Mouse (Mus musculus): ENCODE results near the gene Degs1. TPM values are rescaled to one million over a fixed set of nuclear protein-coding genes. Genes with fewer than 3 reads are reported as not detected.

The Degs1 gene
- polyA plus RNA-seq, 1 experiment from 2014 or later = 72.2 TPM

DNA sequence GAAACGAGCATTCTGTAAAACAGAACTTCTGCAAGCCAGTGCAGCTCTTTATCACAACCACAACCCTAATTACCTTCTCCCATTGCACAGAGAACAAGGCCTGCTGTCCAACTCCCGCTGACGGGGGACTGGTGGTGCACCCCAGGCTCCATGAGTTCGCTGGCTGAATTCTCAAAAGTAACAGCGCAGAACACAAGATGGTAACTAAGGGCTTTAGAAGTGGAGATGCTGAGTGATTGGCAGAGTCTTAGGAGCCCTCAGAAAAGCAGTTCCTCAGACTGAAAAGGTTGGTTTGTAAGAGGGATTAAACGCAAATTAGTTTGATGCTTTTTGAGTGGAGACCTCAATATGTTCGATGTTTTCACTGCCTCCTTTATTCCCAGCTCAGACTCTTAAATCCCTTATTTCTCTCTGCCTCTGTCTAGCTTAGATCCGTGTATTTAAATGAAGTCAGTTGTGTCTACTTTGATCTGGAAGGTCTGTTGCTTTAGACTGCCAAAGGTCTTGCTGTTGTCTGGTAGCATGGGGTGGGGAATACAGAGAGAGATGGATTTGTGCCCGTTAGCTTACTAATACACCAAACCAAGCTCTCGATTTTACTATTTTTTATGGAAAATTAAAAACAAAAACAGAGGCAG lies 30.0 kb downstream of the Degs1 start:
- Histone ChIP-seq H3K36me3 (ENCODE audit: control insufficient read depth, insufficient read depth) (no peaks in the 10 kb centered on the region), H3K4me2 (ENCODE audit: low read depth, low read length) (no peak overlapping the region), H3K4me3 (ENCODE audit: low read depth, low read length) (no peak overlapping the region), H3K4me1 (ENCODE audit: control insufficient read depth, low read depth, low read length) (no peaks in the 10 kb centered on the region; the same call in none of the 2 replicates), H3K9me3 (replicated peaks; ENCODE audit: control insufficient read depth, low read length) (no peaks in the 10 kb centered on the region), H3K27me3 (ENCODE audit: control insufficient read depth, insufficient read depth, low read depth, low read length) (no peaks in the 10 kb centered on the region), H3K27ac (ENCODE audit: low read length) (no peak overlapping the region), H3K9ac (ENCODE audit: low read depth, low read length) (no peak overlapping the region)
- ATAC-seq (ENCODE audit: low read depth) = no peak
- WGBS (ENCODE audit: insufficient replicate concordance) = 67% methylated on average over 10 of the region's 10 CpGs

DNA sequence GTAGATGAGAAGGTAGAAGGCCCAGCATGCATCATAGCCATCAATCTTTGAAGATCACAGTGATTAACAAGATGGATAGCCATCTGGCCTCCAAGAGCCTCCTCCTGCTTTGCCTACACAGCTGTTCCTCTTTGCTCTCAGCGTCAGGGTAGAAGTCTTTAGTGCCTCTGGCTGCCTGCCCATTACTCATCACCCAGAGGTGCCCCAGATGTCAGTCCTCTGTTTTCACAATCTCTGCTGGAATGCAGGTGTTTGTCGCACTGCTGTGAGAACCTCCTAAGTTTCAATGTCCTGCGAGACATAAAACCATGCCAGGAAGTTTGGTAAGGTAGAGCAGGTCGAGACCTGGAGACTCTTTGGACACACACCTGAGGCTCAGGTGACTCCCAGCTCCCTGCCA lies 31.9 kb downstream of the Degs1 start:
- Histone ChIP-seq H3K4me2 (ENCODE audit: low read depth, low read length) (no peak overlapping the region), H3K9ac (ENCODE audit: low read depth, low read length) (no peak overlapping the region), H3K27ac (ENCODE audit: low read length) (no peak overlapping the region), H3K4me1 (ENCODE audit: control insufficient read depth, low read depth, low read length) (no peaks in the 10 kb centered on the region; the same call in 1 of the 2 replicates), H3K27me3 (ENCODE audit: control insufficient read depth, insufficient read depth, low read depth, low read length) (no peaks in the 10 kb centered on the region), H3K36me3 (ENCODE audit: control insufficient read depth, insufficient read depth) (no peaks in the 10 kb centered on the region), H3K9me3 (replicated peaks; ENCODE audit: control insufficient read depth, low read length) (no peaks in the 10 kb centered on the region), H3K4me3 (ENCODE audit: low read depth, low read length) (no peak overlapping the region)
- 46% methylated on average over 4 of the region's 4 CpGs for WGBS (ENCODE audit: insufficient replicate concordance)
- ATAC-seq (ENCODE audit: low read depth) = no peak

DNA sequence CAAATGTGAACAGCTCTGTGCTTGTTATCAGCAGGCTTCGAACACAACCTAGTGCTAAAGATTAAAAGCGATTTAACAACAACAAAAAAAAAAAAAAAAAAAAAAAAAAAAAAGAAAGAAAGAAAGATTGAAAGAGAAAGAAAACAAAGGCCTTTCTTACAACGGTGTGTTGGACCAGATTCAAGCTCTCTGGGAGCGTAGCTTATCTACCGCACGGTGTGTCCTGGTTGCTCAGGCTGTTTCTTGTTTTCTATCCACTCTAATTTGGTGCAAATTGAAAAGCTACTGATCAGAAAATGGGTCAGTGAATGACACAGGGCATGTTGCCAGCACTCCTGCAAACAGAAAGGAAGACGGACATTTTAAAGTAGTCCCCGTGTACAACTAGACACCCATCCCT lies 33.3 kb downstream of the Degs1 start:
- 61% methylated on average over 8 of the region's 8 CpGs for WGBS (ENCODE audit: insufficient replicate concordance)
- no peak overlapping the region for H3K4me2 ChIP-seq (ENCODE audit: low read depth, low read length)

DNA sequence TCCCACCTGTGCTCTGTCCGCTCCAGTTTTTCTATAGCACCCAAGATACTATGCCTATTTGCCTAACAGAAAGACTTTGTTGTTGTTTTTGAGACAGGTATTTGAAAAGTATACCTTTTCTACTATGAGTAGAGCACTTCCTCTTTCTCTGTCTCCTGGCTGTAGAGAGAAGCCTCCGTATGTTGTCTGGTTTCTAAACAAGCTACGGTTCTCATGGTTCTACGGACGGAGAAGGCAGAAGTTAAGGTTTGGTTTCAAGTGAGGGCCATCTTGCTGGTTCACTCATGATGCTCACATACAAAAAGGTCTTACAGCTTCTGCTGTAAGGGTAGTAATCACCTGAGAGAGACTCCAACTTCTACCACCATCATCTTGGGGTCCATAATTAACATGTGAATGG lies 37.6 kb downstream of the Degs1 start:
- H3K9ac ChIP-seq (ENCODE audit: low read depth, low read length) = no peak overlapping the region
- H3K36me3 ChIP-seq (ENCODE audit: control insufficient read depth, insufficient read depth) = no peaks in the 10 kb centered on the region
- no peak for ATAC-seq (ENCODE audit: low read depth)
- no peak overlapping the region for H3K27ac ChIP-seq (ENCODE audit: low read length)
- 46% methylated on average over 5 of the region's 5 CpGs for WGBS (ENCODE audit: insufficient replicate concordance)
- H3K4me2 ChIP-seq (ENCODE audit: low read depth, low read length) = no peak overlapping the region
- H3K4me1 ChIP-seq (ENCODE audit: control insufficient read depth, low read depth, low read length) = no peaks in the 10 kb centered on the region
- no peaks in the 10 kb centered on the region for H3K27me3 ChIP-seq (ENCODE audit: control insufficient read depth, insufficient read depth, low read depth, low read length)
- H3K4me3 ChIP-seq (ENCODE audit: low read depth, low read length) = no peak overlapping the region
- no peaks in the 10 kb centered on the region for H3K9me3 ChIP-seq (replicated peaks; ENCODE audit: control insufficient read depth, low read length)

More for the DNA sequence above, 33.3 kb downstream of the Degs1 start:
- no peak overlapping the region for H3K4me3 ChIP-seq (ENCODE audit: low read depth, low read length)
- no peaks in the 10 kb centered on the region for H3K27me3 ChIP-seq (ENCODE audit: control insufficient read depth, insufficient read depth, low read depth, low read length)
- H3K9me3 ChIP-seq (replicated peaks; ENCODE audit: control insufficient read depth, low read length) = no peaks in the 10 kb centered on the region
- no peaks in the 10 kb centered on the region for H3K4me1 ChIP-seq (ENCODE audit: control insufficient read depth, low read depth, low read length)
- no peak overlapping the region for H3K27ac ChIP-seq (ENCODE audit: low read length)
- no peak overlapping the region for H3K9ac ChIP-seq (ENCODE audit: low read depth, low read length)
- H3K36me3 ChIP-seq (ENCODE audit: control insufficient read depth, insufficient read depth) = no peaks in the 10 kb centered on the region
- no peak for ATAC-seq (ENCODE audit: low read depth)

- Histone ChIP-seq H3K9ac (ENCODE audit: low read depth, low read length) (no peak overlapping the region), H3K4me1 (ENCODE audit: control insufficient read depth, low read depth, low read length) (no peaks in the 10 kb centered on the region), H3K36me3 (ENCODE audit: control insufficient read depth, insufficient read depth) (no peaks in the 10 kb centered on the region), H3K4me2 (ENCODE audit: low read depth, low read length) (no peak overlapping the region), H3K9me3 (replicated peaks; ENCODE audit: control insufficient read depth, low read length) (no peaks in the 10 kb centered on the region), H3K4me3 (ENCODE audit: low read depth, low read length) (no peak overlapping the region), H3K27me3 (ENCODE audit: control insufficient read depth, insufficient read depth, low read depth, low read length) (no peaks in the 10 kb centered on the region), H3K27ac (ENCODE audit: low read length) (no peak overlapping the region)
- WGBS (ENCODE audit: insufficient replicate concordance) = 40% methylated on average over 7 of the region's 7 CpGs
- no peak for ATAC-seq (ENCODE audit: low read depth)
These were observed 44.4 kb downstream of the Degs1 start for GRCm38 (mm10) chr1:182238056-182238703.

- no peaks in the 10 kb centered on the region for H3K27me3 ChIP-seq (ENCODE audit: control insufficient read depth, insufficient read depth, low read depth, low read length)
- no peaks in the 10 kb centered on the region for H3K36me3 ChIP-seq (ENCODE audit: control insufficient read depth, insufficient read depth)
- H3K27ac ChIP-seq (ENCODE audit: low read length) = no peak overlapping the region
- H3K4me2 ChIP-seq (ENCODE audit: low read depth, low read length) = no peak overlapping the region
- 50% methylated on average over 1 of the region's 1 CpGs for whole genome bisulfite sequencing (ENCODE audit: insufficient replicate concordance)
- H3K9ac ChIP-seq (ENCODE audit: low read depth, low read length) = no peak overlapping the region
- no peaks in the 10 kb centered on the region for H3K9me3 ChIP-seq (replicated peaks; ENCODE audit: control insufficient read depth, low read length)
- H3K4me3 ChIP-seq (ENCODE audit: low read depth, low read length) = no peak overlapping the region
- ATAC-seq (ENCODE audit: low read depth) = no peak
- H3K4me1 ChIP-seq (ENCODE audit: control insufficient read depth, low read depth, low read length) = no peaks in the 10 kb centered on the region
These were observed 45.2 kb downstream of the Degs1 start for GRCm38 (mm10) chr1:182237386-182237785.

DNA sequence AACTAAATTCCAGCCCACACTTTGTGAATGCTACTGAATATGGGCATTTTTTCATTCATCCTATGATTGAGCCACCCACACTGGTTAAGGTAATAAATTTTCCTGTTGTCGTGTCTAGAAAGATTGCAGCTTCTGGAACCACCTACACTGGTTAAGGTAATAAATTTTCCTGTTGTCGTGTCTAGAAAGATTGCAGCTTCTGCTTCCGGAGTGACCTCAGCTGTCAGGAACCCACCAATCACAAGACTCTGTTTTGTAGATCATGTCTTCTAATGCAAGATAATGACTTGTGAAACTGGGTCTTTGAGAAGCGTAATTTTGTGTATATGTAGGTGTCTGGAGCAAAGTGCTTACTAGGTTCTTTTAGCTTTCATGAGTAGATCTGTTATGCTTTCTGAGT lies 47.4 kb downstream of the Degs1 start:
- Histone ChIP-seq H3K27me3 (ENCODE audit: control insufficient read depth, insufficient read depth, low read depth, low read length) (no peaks in the 10 kb centered on the region), H3K9me3 (replicated peaks; ENCODE audit: control insufficient read depth, low read length) (no peaks in the 10 kb centered on the region), H3K27ac (ENCODE audit: low read length) (no peak overlapping the region), H3K36me3 (ENCODE audit: control insufficient read depth, insufficient read depth) (no peaks in the 10 kb centered on the region), H3K4me2 (ENCODE audit: low read depth, low read length) (no peak overlapping the region), H3K4me1 (ENCODE audit: control insufficient read depth, low read depth, low read length) (no peaks in the 10 kb centered on the region), H3K4me3 (ENCODE audit: low read depth, low read length) (no peak overlapping the region), H3K9ac (ENCODE audit: low read depth, low read length) (no peak overlapping the region)
- whole genome bisulfite sequencing (ENCODE audit: insufficient replicate concordance) = 42% methylated on average over 4 of the region's 4 CpGs
- ATAC-seq (ENCODE audit: low read depth) = no peak

GRCm38 (mm10) chr1:182229381-182229780 lies 53.2 kb downstream of the Degs1 start:
- H3K4me1 ChIP-seq (ENCODE audit: control insufficient read depth, low read depth, low read length) = no peaks in the 10 kb centered on the region
- H3K36me3 ChIP-seq (ENCODE audit: control insufficient read depth, insufficient read depth) = no peaks in the 10 kb centered on the region
- H3K9ac ChIP-seq (ENCODE audit: low read depth, low read length) = no peak overlapping the region
- no peak overlapping the region for H3K27ac ChIP-seq (ENCODE audit: low read length)
- H3K9me3 ChIP-seq (replicated peaks; ENCODE audit: control insufficient read depth, low read length) = no peaks in the 10 kb centered on the region
- H3K4me2 ChIP-seq (ENCODE audit: low read depth, low read length) = no peak overlapping the region
- no peaks in the 10 kb centered on the region for H3K27me3 ChIP-seq (ENCODE audit: control insufficient read depth, insufficient read depth, low read depth, low read length)
- H3K4me3 ChIP-seq (ENCODE audit: low read depth, low read length) = no peak overlapping the region
- WGBS (ENCODE audit: insufficient replicate concordance) = 67% methylated on average over 4 of the region's 4 CpGs
- ATAC-seq (ENCODE audit: low read depth) = no peak

- no peaks in the 10 kb centered on the region for H3K9me3 ChIP-seq (replicated peaks; ENCODE audit: control insufficient read depth, low read length)
- H3K4me3 ChIP-seq (ENCODE audit: low read depth, low read length) = no peak overlapping the region
- no peak for ATAC-seq (ENCODE audit: low read depth)
- no peaks in the 10 kb centered on the region for H3K36me3 ChIP-seq (ENCODE audit: control insufficient read depth, insufficient read depth)
- WGBS (ENCODE audit: insufficient replicate concordance) = 55% methylated on average over 12 of the region's 12 CpGs
- H3K27me3 ChIP-seq (ENCODE audit: control insufficient read depth, insufficient read depth, low read depth, low read length) = no peaks in the 10 kb centered on the region
- H3K27ac ChIP-seq (ENCODE audit: low read length) = no peak overlapping the region
- H3K4me1 ChIP-seq (ENCODE audit: control insufficient read depth, low read depth, low read length) = no peaks in the 10 kb centered on the region
- H3K4me2 ChIP-seq (ENCODE audit: low read depth, low read length) = no peak overlapping the region
- H3K9ac ChIP-seq (ENCODE audit: low read depth, low read length) = no peak overlapping the region
These were observed 55.3 kb downstream of the Degs1 start for GRCm38 (mm10) chr1:182227141-182227963.
